Mouse (Mus musculus) B cell, adult 2 months (primary cell): ENCODE measurements around the gene Slc25a30.
"Not testable (repeated sequence)": the region's sequence is repeated elsewhere in the genome, so short reads cannot be mapped to it uniquely, and the experiment has no call there.

ENCODE experiments used
- DNase-seq, 2 experiments: peaks; one replicate each; pipeline ENCODE4 v3.0.0; 2022

Gene Slc25a30

GRCm38 (mm10) chr14:75786868-75787793 lies at the start of gene Slc25a30:
Gene Slc25a30, minus strand, starts transcription at chr14:75787037.
- DNase-seq = peak; percentile 94

- no peak for DNase-seq
Measured at GRCm38 (mm10) chr14:75836579-75836978, 49.7 kb upstream of the Slc25a30 start.

- peak; percentile 69 for DNase-seq
Measured at GRCm38 (mm10) chr14:75834739-75835381, 48.0 kb upstream of the Slc25a30 start.

GRCm38 (mm10) chr14:75834251-75834738 lies 47.5 kb upstream of the Slc25a30 start:
- DNase-seq = peak; percentile 52 to 58

GRCm38 (mm10) chr14:75833546-75834250 lies 46.9 kb upstream of the Slc25a30 start:
- no peak for DNase-seq

GRCm38 (mm10) chr14:75832982-75833381 lies 46.1 kb upstream of the Slc25a30 start:
- DNase-seq = no peak

GRCm38 (mm10) chr14:75832031-75832430 lies 45.2 kb upstream of the Slc25a30 start:
- peak in 1 of 2 experiments; percentile 44 for DNase-seq

- DNase-seq = not testable (repeated sequence)
Measured at GRCm38 (mm10) chr14:75829817-75830216, 43.0 kb upstream of the Slc25a30 start.

- peak; percentile 83 to 84 for DNase-seq
Measured at GRCm38 (mm10) chr14:75828866-75829806, 42.3 kb upstream of the Slc25a30 start.

- peak in 1 of 2 experiments; percentile 34 for DNase-seq
Measured at GRCm38 (mm10) chr14:75828221-75828620, 41.4 kb upstream of the Slc25a30 start.

GRCm38 (mm10) chr14:75826851-75827410 lies 40.1 kb upstream of the Slc25a30 start:
- no peak for DNase-seq

- no peak for DNase-seq
Measured at GRCm38 (mm10) chr14:75820007-75820406, 33.2 kb upstream of the Slc25a30 start.

- no peak for DNase-seq
Measured at GRCm38 (mm10) chr14:75819341-75819740, 32.5 kb upstream of the Slc25a30 start.

GRCm38 (mm10) chr14:75818528-75818927 lies 31.7 kb upstream of the Slc25a30 start:
- no peak for DNase-seq

- DNase-seq = no peak
Measured at GRCm38 (mm10) chr14:75809931-75810330, 23.1 kb upstream of the Slc25a30 start.

- DNase-seq = no peak
Measured at GRCm38 (mm10) chr14:75807800-75808199, 21.0 kb upstream of the Slc25a30 start.

- no peak for DNase-seq
Measured at GRCm38 (mm10) chr14:75797769-75798386, 11.0 kb upstream of the Slc25a30 start.

- no peak for DNase-seq
Measured at GRCm38 (mm10) chr14:75795918-75796317, 9.1 kb upstream of the Slc25a30 start.

GRCm38 (mm10) chr14:75794726-75795125 lies 7.9 kb upstream of the Slc25a30 start:
- DNase-seq = no peak

GRCm38 (mm10) chr14:75794324-75794723 lies 7.5 kb upstream of the Slc25a30 start:
- no peak for DNase-seq

- no peak for DNase-seq
Measured at GRCm38 (mm10) chr14:75793110-75793509, 6.3 kb upstream of the Slc25a30 start.
